Mouse (Mus musculus) retina, adult 2 months (tissue): ENCODE data around the gene Palm3.
A peak's percentile ranks its signal among the peaks of the same experiment; 100 is the strongest.

Experiments
- DNase-seq: peaks from one replicate; pipeline ENCODE4 v3.0.0-alpha.2; 2012; ENCODE audit warnings: low read depth, low spot score

Palm3 gene

GRCm38 (mm10) chr8:84023631-84024030 lies 2.4 kb downstream of the Palm3 start:
- DNase-seq, result no peak

- DNase-seq, result no peak
Measured at GRCm38 (mm10) chr8:84024171-84024570, 2.9 kb downstream of the Palm3 start.

- DNase-seq, result no peak
Measured at GRCm38 (mm10) chr8:84025863-84026262, 4.6 kb downstream of the Palm3 start.

GRCm38 (mm10) chr8:84027449-84027848 lies 6.2 kb downstream of the Palm3 start:
- DNase-seq, result no peak

GRCm38 (mm10) chr8:84029272-84029671 lies 8.0 kb downstream of the Palm3 start:
- no peak for DNase-seq

- no peak for DNase-seq
Measured at GRCm38 (mm10) chr8:84032777-84033176, 11.5 kb downstream of the Palm3 start.

GRCm38 (mm10) chr8:84038015-84038414 lies 16.7 kb downstream of the Palm3 start:
- no peak for DNase-seq

GRCm38 (mm10) chr8:84039050-84039449 lies 17.8 kb downstream of the Palm3 start:
- peak; percentile 37 for DNase-seq

GRCm38 (mm10) chr8:84042066-84042947 lies 21.0 kb downstream of the Palm3 start, which contains the start of gene Il27ra:
TSS of gene Il27ra (minus strand) at chr8:84042589.
- no peak for DNase-seq

- no peak for DNase-seq
Measured at GRCm38 (mm10) chr8:84042948-84043342, 21.7 kb downstream of the Palm3 start.

- no peak for DNase-seq
Measured at GRCm38 (mm10) chr8:84044103-84044502, 22.8 kb downstream of the Palm3 start.

- DNase-seq, result no peak
Measured at GRCm38 (mm10) chr8:84044900-84045299, 23.6 kb downstream of the Palm3 start, which contains the start of gene Rln3. TSS of gene Rln3 (minus strand) at chr8:84045000.

- DNase-seq, result no peak
Measured at GRCm38 (mm10) chr8:84046505-84046904, 25.2 kb downstream of the Palm3 start.

GRCm38 (mm10) chr8:84048171-84048570 lies 26.9 kb downstream of the Palm3 start:
- DNase-seq, result no peak

GRCm38 (mm10) chr8:84052746-84053145 lies 31.5 kb downstream of the Palm3 start:
- no peak for DNase-seq

- DNase-seq, result no peak
Measured at GRCm38 (mm10) chr8:84053229-84053628, 32.0 kb downstream of the Palm3 start.

- no peak for DNase-seq
Measured at GRCm38 (mm10) chr8:84057827-84058226, 36.6 kb downstream of the Palm3 start.

- DNase-seq, result no peak
Measured at GRCm38 (mm10) chr8:84059226-84059625, 38.0 kb downstream of the Palm3 start.

- DNase-seq, result no peak
Measured at GRCm38 (mm10) chr8:84060245-84060644, 39.0 kb downstream of the Palm3 start.

- DNase-seq, result no peak
Measured at GRCm38 (mm10) chr8:84063861-84064610, 42.8 kb downstream of the Palm3 start.

- DNase-seq, result no peak
Measured at GRCm38 (mm10) chr8:84065037-84065436, 43.8 kb downstream of the Palm3 start, which contains the start of gene Gm10643. TSS of gene Gm10643 (minus strand) at chr8:84065137.

- no peak for DNase-seq
Measured at GRCm38 (mm10) chr8:84065457-84066072, 44.3 kb downstream of the Palm3 start.
